Mouse (Mus musculus): Measurements from ENCODE around the gene Mphosph10. TPM values are rescaled to one million over a fixed set of nuclear protein-coding genes. Genes with fewer than 3 reads are reported as not detected.

Mphosph10 gene
- polyA plus RNA-seq (2012; rRNA removed): 0.40 and 0.76 TPM in 2 replicates

DNA sequence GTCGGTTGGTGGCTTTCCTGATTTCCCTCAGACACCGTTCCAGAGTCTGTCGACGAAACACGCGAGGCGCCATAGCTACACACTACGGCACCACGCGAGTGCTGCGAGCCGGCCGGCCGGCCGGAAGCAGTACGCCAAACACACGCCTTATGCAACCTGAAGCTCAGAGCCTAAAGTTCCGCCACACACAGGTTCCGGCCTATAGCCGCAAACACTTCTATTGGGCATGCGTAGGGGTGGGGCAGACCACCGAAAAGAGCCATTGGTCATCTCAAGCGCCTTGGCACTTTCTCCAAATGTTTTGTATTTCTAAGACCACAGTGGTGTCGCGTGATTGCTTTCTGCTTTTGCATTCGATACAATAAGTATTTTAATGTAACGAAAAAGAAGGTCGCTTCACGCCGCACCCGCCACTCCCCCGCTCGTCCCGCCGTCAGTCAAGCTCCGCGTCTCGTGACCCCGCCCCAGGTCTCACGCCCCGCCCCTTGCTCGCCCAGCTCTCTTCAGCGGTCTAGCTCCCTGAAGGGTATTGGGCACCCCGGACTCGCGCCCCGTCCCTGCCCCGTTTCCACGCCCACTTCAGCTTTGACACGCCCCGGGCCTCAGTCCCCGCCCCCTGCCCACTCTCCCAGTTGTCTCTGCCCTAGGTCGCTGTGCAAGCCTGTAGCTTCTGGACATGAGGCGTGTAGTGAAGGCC lies at the start of gene Mphosph10, which contains the start of gene Mcee:
Gene Mphosph10, minus strand, starts transcription at position 147 of the 697 bp plus-strand sequence.
Gene Mcee, plus strand, starts transcription at position 486 of the 697 bp plus-strand sequence.
- DNase-seq (ENCODE audit: low read depth in 1 of 2, low spot score in 2 of 2): peak; percentile 96 to 98
- Histone ChIP-seq H3K27ac (ENCODE audit: insufficient read depth, low read length) (peak within 1 kb of the TSS; percentile 82), H3K36me3 (ENCODE audit: control insufficient read depth, insufficient read depth, low read length) (peaks cover 9% of the 10 kb centered on the region), H3K4me3 (ENCODE audit: extremely low read depth, insufficient read depth, insufficient read length) (peak within 1 kb of the TSS; percentile 94), H3K4me1 (ENCODE audit: control insufficient read depth, insufficient read depth, insufficient read length) (peaks cover 7% of the 10 kb centered on the region; the same call in 1 of the 2 replicates), H3K27me3 (ENCODE audit: control insufficient read depth, insufficient read depth, low read length) (no peaks in the 10 kb centered on the region)
- under 1% methylated on average over 54 of the region's 54 CpGs for WGBS
- TF ChIP-seq POLR2A (IDR thresholded peaks at IDR 0.05; ENCODE audit: low read depth, low read length): peak; percentile 82
- no peak for TF ChIP-seq CTCF (IDR thresholded peaks at IDR 0.05; ENCODE audit: extremely low read depth, insufficient read depth, insufficient read length, insufficient replicate concordance)

DNA sequence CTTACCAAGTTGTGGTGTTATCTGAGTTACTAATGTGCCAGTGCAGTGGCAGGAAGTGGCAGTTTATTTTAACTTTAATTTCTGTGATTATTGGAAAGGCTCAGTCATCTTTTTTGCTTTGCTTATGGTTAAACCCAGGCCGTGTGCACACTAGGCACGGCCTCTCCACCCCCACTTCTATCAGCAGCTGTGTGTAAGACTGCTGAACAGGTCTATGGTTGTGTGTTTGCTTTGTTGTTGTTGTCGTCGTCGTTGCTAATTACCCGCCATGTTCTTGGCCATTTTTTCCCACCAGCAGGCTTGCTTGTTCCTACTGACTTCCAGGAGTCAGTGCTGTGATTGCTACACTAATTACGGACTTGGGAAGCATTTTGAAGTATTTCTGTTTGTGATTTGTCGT lies 48.5 kb upstream of the Mphosph10 start:
- Histone ChIP-seq H3K4me1 (ENCODE audit: control insufficient read depth, insufficient read depth, insufficient read length) (no peaks in the 10 kb centered on the region), H3K36me3 (ENCODE audit: control insufficient read depth, insufficient read depth, low read length) (no peaks in the 10 kb centered on the region), H3K4me3 (ENCODE audit: extremely low read depth, insufficient read depth, insufficient read length) (no peak overlapping the region), H3K27ac (ENCODE audit: insufficient read depth, low read length) (no peak overlapping the region), H3K27me3 (ENCODE audit: control insufficient read depth, insufficient read depth, low read length) (no peaks in the 10 kb centered on the region)
- WGBS: 84% methylated on average over 8 of the region's 8 CpGs
- no peak for TF ChIP-seq POLR2A (IDR thresholded peaks at IDR 0.05; ENCODE audit: low read depth, low read length)
- no peak for TF ChIP-seq CTCF (IDR thresholded peaks at IDR 0.05; ENCODE audit: extremely low read depth, insufficient read depth, insufficient read length, insufficient replicate concordance)
- DNase-seq (ENCODE audit: low read depth in 1 of 2, low spot score in 2 of 2): no peak

GRCm38 (mm10) chr7:64439595-64440518 lies 47.8 kb upstream of the Mphosph10 start:
- TF ChIP-seq POLR2A (IDR thresholded peaks at IDR 0.05; ENCODE audit: low read depth, low read length) (no peak), CTCF (IDR thresholded peaks at IDR 0.05; ENCODE audit: extremely low read depth, insufficient read depth, insufficient read length, insufficient replicate concordance) (no peak)
- no peaks in the 10 kb centered on the region for H3K27me3 ChIP-seq (ENCODE audit: control insufficient read depth, insufficient read depth, low read length)
- no peak for DNase-seq (ENCODE audit: low read depth in 1 of 2, low spot score in 2 of 2)
- H3K4me3 ChIP-seq (ENCODE audit: extremely low read depth, insufficient read depth, insufficient read length): no peak overlapping the region
- WGBS: 67% methylated on average over 5 of the region's 5 CpGs
- H3K36me3 ChIP-seq (ENCODE audit: control insufficient read depth, insufficient read depth, low read length): no peaks in the 10 kb centered on the region
- no peak overlapping the region for H3K27ac ChIP-seq (ENCODE audit: insufficient read depth, low read length)
- H3K4me1 ChIP-seq (ENCODE audit: control insufficient read depth, insufficient read depth, insufficient read length): no peaks in the 10 kb centered on the region

- 70% methylated on average over 5 of the region's 5 CpGs for WGBS
- no peaks in the 10 kb centered on the region for H3K36me3 ChIP-seq (ENCODE audit: control insufficient read depth, insufficient read depth, low read length)
- H3K27me3 ChIP-seq (ENCODE audit: control insufficient read depth, insufficient read depth, low read length): no peaks in the 10 kb centered on the region
- H3K27ac ChIP-seq (ENCODE audit: insufficient read depth, low read length): no peak overlapping the region
- no peaks in the 10 kb centered on the region for H3K4me1 ChIP-seq (ENCODE audit: control insufficient read depth, insufficient read depth, insufficient read length)
- H3K4me3 ChIP-seq (ENCODE audit: extremely low read depth, insufficient read depth, insufficient read length): no peak overlapping the region
- TF ChIP-seq CTCF (IDR thresholded peaks at IDR 0.05; ENCODE audit: extremely low read depth, insufficient read depth, insufficient read length, insufficient replicate concordance): no peak
- no peak for TF ChIP-seq POLR2A (IDR thresholded peaks at IDR 0.05; ENCODE audit: low read depth, low read length)
- DNase-seq (ENCODE audit: low read depth in 1 of 2, low spot score in 2 of 2): no peak
Observed at GRCm38 (mm10) chr7:64424861-64425260, 32.8 kb upstream of the Mphosph10 start.

DNA sequence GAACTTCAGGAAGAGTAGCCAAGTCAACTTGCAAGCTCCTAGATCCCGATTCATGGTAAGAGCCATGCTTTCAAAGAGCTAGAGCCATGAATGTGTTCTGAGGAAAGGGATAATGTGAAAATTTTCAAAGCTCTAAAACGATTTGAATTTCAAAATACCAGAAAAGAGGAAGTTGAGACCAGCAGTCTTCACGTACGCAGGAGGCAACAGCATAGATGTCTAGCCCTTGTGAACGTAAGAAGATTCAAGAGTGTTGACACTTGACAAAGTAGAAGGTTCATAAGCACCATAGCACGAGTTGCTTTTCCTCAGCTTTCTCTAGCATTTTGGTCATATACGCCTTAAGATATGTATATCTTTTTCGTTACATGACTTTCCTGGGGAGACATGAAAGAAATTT lies 11.9 kb upstream of the Mphosph10 start:
- DNase-seq (ENCODE audit: low read depth in 1 of 2, low spot score in 2 of 2): no peak
- WGBS: 53% methylated on average over 8 of the region's 8 CpGs
- H3K4me3 ChIP-seq (ENCODE audit: extremely low read depth, insufficient read depth, insufficient read length): no peak overlapping the region
- no peak overlapping the region for H3K27ac ChIP-seq (ENCODE audit: insufficient read depth, low read length)
- TF ChIP-seq POLR2A (IDR thresholded peaks at IDR 0.05; ENCODE audit: low read depth, low read length) (no peak), CTCF (IDR thresholded peaks at IDR 0.05; ENCODE audit: extremely low read depth, insufficient read depth, insufficient read length, insufficient replicate concordance) (no peak)
- H3K27me3 ChIP-seq (ENCODE audit: control insufficient read depth, insufficient read depth, low read length): no peaks in the 10 kb centered on the region
- no peaks in the 10 kb centered on the region for H3K4me1 ChIP-seq (ENCODE audit: control insufficient read depth, insufficient read depth, insufficient read length)
- 0 out of 2 replicates have a peak, but pooled peaks cover 1% of the 10 kb centered on the region for H3K36me3 ChIP-seq (ENCODE audit: control insufficient read depth, insufficient read depth, low read length)

DNA sequence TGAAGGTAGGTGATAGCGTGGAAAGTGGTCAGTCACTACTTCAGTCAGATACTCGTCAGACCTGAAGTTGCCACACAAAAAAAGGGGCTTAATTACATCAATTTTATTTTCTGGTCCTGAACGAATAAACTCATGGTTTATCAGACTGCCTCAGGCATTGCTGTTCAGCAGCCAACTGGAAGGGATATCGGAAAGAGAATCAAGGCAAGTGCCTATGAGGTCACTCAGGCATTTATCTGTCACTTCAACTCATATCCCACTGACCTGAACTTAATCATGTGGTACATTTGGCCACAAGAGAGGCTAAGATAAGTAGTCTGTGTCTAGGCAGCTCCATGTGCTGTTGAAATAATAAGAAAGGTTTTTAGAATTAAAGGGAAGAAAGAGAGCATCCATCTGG lies 10.4 kb upstream of the Mphosph10 start:
- TF ChIP-seq POLR2A (IDR thresholded peaks at IDR 0.05; ENCODE audit: low read depth, low read length): no peak
- no peak for TF ChIP-seq CTCF (IDR thresholded peaks at IDR 0.05; ENCODE audit: extremely low read depth, insufficient read depth, insufficient read length, insufficient replicate concordance)
- Histone ChIP-seq H3K4me3 (ENCODE audit: extremely low read depth, insufficient read depth, insufficient read length) (no peak overlapping the region), H3K36me3 (ENCODE audit: control insufficient read depth, insufficient read depth, low read length) (0 out of 2 replicates have a peak, but pooled peaks cover 1% of the 10 kb centered on the region), H3K27me3 (ENCODE audit: control insufficient read depth, insufficient read depth, low read length) (no peaks in the 10 kb centered on the region), H3K27ac (ENCODE audit: insufficient read depth, low read length) (no peak overlapping the region), H3K4me1 (ENCODE audit: control insufficient read depth, insufficient read depth, insufficient read length) (no peaks in the 10 kb centered on the region)
- no peak for DNase-seq (ENCODE audit: low read depth in 1 of 2, low spot score in 2 of 2)
- WGBS: 80% methylated on average over 4 of the region's 4 CpGs
